Mouse (Mus musculus) ES-Bruce4 (cell line): ENCODE data around the gene Capsl.

ENCODE experiments used
- CTCF ChIP-seq: IDR thresholded peaks from one replicate; pipeline ENCODE4 v1.8.1; 2011; ENCODE audit warnings: low read depth, low read length
- EP300 ChIP-seq: IDR thresholded peaks from 2 replicates; pipeline ENCODE4 v1.6.1; 2011; ENCODE audit warnings: low read depth, low read length; ENCODE audit not compliant: insufficient read depth
- POLR2A ChIP-seq: IDR thresholded peaks from one replicate; pipeline ENCODE4 v1.8.1; 2011; ENCODE audit warnings: low read length; ENCODE audit not compliant: insufficient read depth

DNA sequence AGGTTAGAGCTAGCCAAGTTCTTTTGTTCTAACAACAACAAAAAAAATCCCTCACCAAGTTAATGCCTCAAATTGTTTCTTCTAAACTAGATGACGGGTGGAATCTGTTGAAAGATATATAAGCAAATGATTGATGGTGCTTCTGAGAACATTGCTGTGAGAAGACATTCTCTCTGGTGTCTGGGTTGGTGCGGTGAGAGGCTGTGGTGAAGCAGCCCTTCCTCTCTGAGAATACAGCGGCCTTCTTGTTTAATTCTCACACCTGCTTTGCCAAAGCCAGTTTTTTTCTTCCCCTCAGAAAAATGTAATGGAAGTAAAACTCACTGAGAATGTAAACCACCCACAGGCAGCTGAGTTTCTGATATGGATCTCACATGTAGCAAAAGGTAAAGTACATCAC, 36.3 kb downstream of the Capsl start:
- TF ChIP-seq POLR2A (no peak), CTCF (no peak), EP300 (no peak)
